Mouse (Mus musculus): Measurements from ENCODE around the gene Tmem234.

Gene Tmem234

DNA sequence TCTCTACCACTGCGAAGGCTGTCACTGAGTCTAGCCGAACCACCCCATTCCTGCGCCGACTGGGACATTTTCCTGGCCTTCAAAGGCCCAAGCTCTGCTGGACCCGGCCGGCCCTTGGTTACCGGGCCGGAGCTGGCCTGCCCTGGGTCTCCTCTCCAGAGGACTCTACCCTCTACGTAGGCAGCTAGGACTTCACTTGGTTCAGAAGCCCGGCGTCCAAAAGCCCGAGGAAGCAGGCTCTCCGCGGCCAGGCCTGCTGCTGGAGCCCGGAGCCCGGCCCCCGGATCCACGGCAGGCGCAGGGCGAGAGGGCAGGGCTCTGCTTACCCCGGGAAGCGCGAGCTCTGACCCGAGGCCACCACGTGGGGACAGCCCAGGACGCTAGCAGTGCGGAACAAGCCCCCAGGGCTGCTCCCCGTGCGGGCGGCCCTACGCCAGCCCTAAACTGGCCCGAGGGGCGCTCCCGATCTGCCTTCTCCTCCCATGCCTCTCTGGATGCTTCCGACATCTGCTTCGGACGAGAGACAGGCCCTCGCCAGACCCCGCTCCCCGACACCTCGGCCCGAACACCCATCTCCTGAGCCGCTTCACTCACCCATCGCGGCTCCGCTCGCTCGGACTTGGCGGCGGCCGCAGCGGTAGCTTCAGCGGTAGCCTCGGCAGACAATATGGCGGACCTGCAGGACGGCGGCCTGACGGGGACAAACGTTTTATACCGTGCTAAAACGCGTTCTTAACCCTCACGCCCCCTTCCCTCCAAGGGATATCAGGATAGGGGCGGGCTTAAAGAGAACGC is 71.8 kb downstream of the Tmem234 start, which contains the start of gene Kpna6:
Gene Kpna6, minus strand, starts transcription at position 685 of the 795 bp plus-strand sequence.
- peak; percentile 79 for DNase-seq (ENCODE audit: low read depth, low spot score)

DNA sequence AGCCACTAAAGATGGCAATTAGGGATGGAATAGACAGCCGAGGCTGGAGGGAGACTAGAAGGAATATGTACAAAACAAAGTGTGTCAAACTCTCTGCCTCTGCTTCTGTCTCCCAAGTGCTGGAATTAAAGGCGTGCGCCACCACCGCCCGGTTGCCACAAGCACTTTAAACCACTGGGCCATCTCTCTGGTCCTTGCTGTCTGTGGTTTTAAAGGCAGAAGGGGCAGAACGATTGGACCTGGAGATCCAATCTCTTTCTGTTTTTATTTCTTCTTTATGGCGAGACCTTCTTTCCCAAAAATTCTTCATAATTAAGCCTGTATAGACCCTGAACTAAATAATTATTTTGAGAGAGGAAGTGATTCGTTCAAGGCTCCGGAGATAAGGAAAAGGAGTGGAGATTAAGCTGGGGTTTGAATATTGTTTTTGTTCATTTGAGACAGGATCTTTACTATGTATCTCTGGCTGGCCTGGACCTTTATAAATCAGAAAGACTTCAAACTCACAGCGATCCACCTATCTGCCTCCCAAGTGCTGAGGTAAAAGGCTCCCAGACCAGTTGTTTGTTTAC is 72.5 kb downstream of the Tmem234 start:
- DNase-seq (ENCODE audit: low read depth, low spot score): no peak
